Mouse (Mus musculus) gastrocnemius, adult 18-20 months (tissue): ENCODE results near the gene Deaf1. TPM values are rescaled to one million over a fixed set of nuclear protein-coding genes. Genes with fewer than 3 reads are reported as not detected.

ENCODE experiments used
- DNase-seq: peaks from one replicate; pipeline ENCODE4 v3.0.0; 2021; ENCODE audit warnings: low spot score
- long read RNA-seq, 2 experiments: library from polyadenylated mRNA; stranded (forward); transcript quantifications; one replicate each; pipeline ENCODE4 v2.0.0; 2021
- total RNA-seq, 2 experiments: library from RNA; stranded (reverse); gene quantifications; 2 replicates each; pipeline ENCODE4 v1.2.3; 2021

Gene Deaf1
- 10 to 100 TPM in 1 of 2 experiments, 1 to 10 TPM in 1; 8.9 to 13.2 TPM for total RNA-seq
- long read RNA-seq, experiment 1, transcript Deaf1-201 (12 exons, 2,135 nt): major isoform, 15 of 27 reads
- long read RNA-seq, experiment 1, partial matches to known transcripts: 2 of 27 reads
- long read RNA-seq, experiment 1, other reads (novel, unspliced or antisense): 10 of 27 reads
- long read RNA-seq, experiment 2, transcript Deaf1-201 (12 exons, 2,135 nt): major isoform, 11 of 22 reads
- long read RNA-seq, experiment 2, partial matches to known transcripts: 0 of 22 reads
- long read RNA-seq, experiment 2, other reads (novel, unspliced or antisense): 11 of 22 reads

- peak; percentile 99 for DNase-seq
Observed at GRCm38 (mm10) chr7:141327469-141328372, at the start of gene Deaf1, which contains the start of gene Tmem80. Gene Deaf1, minus strand, starts transcription at chr7:141327690. Gene Tmem80, plus strand, starts transcription at chr7:141327739.

GRCm38 (mm10) chr7:141374399-141374798 is 46.9 kb upstream of the Deaf1 start:
- no peak for DNase-seq

- no peak for DNase-seq
Observed at GRCm38 (mm10) chr7:141373611-141374010, 46.1 kb upstream of the Deaf1 start.

GRCm38 (mm10) chr7:141371942-141372595 is 44.6 kb upstream of the Deaf1 start:
- DNase-seq: no peak

- no peak for DNase-seq
Observed at GRCm38 (mm10) chr7:141369918-141370317, 42.4 kb upstream of the Deaf1 start.

GRCm38 (mm10) chr7:141367358-141367757 is 39.9 kb upstream of the Deaf1 start:
- DNase-seq: no peak

- DNase-seq: no peak
Observed at GRCm38 (mm10) chr7:141365049-141365445, 37.6 kb upstream of the Deaf1 start.

GRCm38 (mm10) chr7:141364349-141365048 is 37.0 kb upstream of the Deaf1 start:
- DNase-seq: no peak

- DNase-seq: no peak
Observed at GRCm38 (mm10) chr7:141363752-141364125, 36.2 kb upstream of the Deaf1 start.

- DNase-seq: peak; percentile 62
Observed at GRCm38 (mm10) chr7:141363106-141363751, 35.7 kb upstream of the Deaf1 start.

- DNase-seq: no peak
Observed at GRCm38 (mm10) chr7:141361510-141361909, 34.0 kb upstream of the Deaf1 start.

- DNase-seq: no peak
Observed at GRCm38 (mm10) chr7:141356971-141357370, 29.5 kb upstream of the Deaf1 start.

GRCm38 (mm10) chr7:141355626-141356326 is 28.3 kb upstream of the Deaf1 start:
- DNase-seq: no peak

GRCm38 (mm10) chr7:141355051-141355450 is 27.6 kb upstream of the Deaf1 start:
- DNase-seq: no peak

GRCm38 (mm10) chr7:141351061-141351460 is 23.6 kb upstream of the Deaf1 start:
- no peak for DNase-seq

GRCm38 (mm10) chr7:141344787-141345186 is 17.3 kb upstream of the Deaf1 start:
- no peak for DNase-seq

GRCm38 (mm10) chr7:141343696-141344095 is 16.2 kb upstream of the Deaf1 start:
- DNase-seq: no peak

- no peak for DNase-seq
Observed at GRCm38 (mm10) chr7:141343230-141343629, 15.7 kb upstream of the Deaf1 start.

- DNase-seq: no peak
Observed at GRCm38 (mm10) chr7:141341689-141342226, 14.3 kb upstream of the Deaf1 start.

- no peak for DNase-seq
Observed at GRCm38 (mm10) chr7:141340476-141340875, 13.0 kb upstream of the Deaf1 start.
